Mouse (Mus musculus) midbrain, embryonic 14.5 days (tissue): ENCODE results near the gene Luc7l. TPM values are rescaled to one million over a fixed set of nuclear protein-coding genes. Genes with fewer than 3 reads are reported as not detected.
A peak's percentile ranks its signal among the peaks of the same experiment; 100 is the strongest.

ENCODE experiments used
- ATAC-seq: fragments of 200-750 bp; cut with Nextera tagmentation; 2 replicates; pipeline ENCODE4 v1.8.0; 2017; ENCODE audit warnings: moderate number of reproducible peaks, moderate library complexity; ENCODE audit not compliant: low FRiP score, low TSS enrichment
- DNase-seq: peaks from one replicate; pipeline ENCODE4 v3.0.0-alpha.2; 2015
- H3K27ac ChIP-seq: fragments of 300-500 bp; sonication (generic); replicated peaks from 2 replicates; pipeline ENCODE4 v1.5.1; 2014; ENCODE audit warnings: mild to moderate bottlenecking, low read depth, low read length, moderate library complexity
- H3K27me3 ChIP-seq: fragments of 300-500 bp; sonication (generic); 2 replicates; pipeline ENCODE4 v1.6.1; 2014; ENCODE audit warnings: low read length, control low read depth, mixed read lengths; ENCODE audit not compliant: control insufficient read depth, insufficient read depth
- H3K36me3 ChIP-seq: fragments of 300-500 bp; sonication (generic); 2 replicates; pipeline ENCODE4 v1.6.1; 2014; ENCODE audit warnings: low read length, control low read depth; ENCODE audit not compliant: control insufficient read depth, insufficient read depth
- H3K4me1 ChIP-seq: fragments of 300-500 bp; sonication (generic); 2 replicates; pipeline ENCODE4 v1.6.1; 2014; ENCODE audit warnings: mild to moderate bottlenecking, antibody characterized with exemption, low read length, control low read depth; ENCODE audit not compliant: control insufficient read depth, insufficient read depth
- H3K4me2 ChIP-seq: fragments of 300-500 bp; sonication (generic); 2 replicates; pipeline ENCODE4 v1.6.1; 2014; ENCODE audit warnings: mild to moderate bottlenecking, low read length, moderate library complexity
- H3K4me3 ChIP-seq: fragments of 300-500 bp; sonication (generic); replicated peaks from 2 replicates; pipeline ENCODE4 v1.5.1; 2014; ENCODE audit warnings: low read depth, low read length
- H3K9ac ChIP-seq: fragments of 300-500 bp; sonication (generic); replicated peaks from 2 replicates; pipeline ENCODE4 v1.6.1; 2014; ENCODE audit warnings: mild to moderate bottlenecking, low read length, moderate library complexity
- H3K9me3 ChIP-seq: fragments of 300-500 bp; sonication (generic); 2 replicates; pipeline ENCODE4 v1.6.1; 2016; ENCODE audit warnings: low read length, control low read depth, mixed read lengths; ENCODE audit not compliant: control insufficient read depth
- WGBS: fragments of 180-500 bp; shearing (Covaris S2); extraction: QIAGEN DNeasy Blood & Tissue Kit; methylation state at CpG from one replicate; pipeline ENCODE4 v1.1.7; 2014; 5-methylcytosine and 5-hydroxymethylcytosine counted together
- polyA plus RNA-seq: library from polyadenylated mRNA; unstranded; fragments of >200 nt; fragmentation: Nextera tagmentation; extraction: Ambion mirVana; gene quantifications from 2 replicates; pipeline ENCODE4 v1.2.1, GENCODE M21; 2014

The Luc7l gene
- polyA plus RNA-seq, 1 experiment from 2014 or later = 119 TPM

DNA sequence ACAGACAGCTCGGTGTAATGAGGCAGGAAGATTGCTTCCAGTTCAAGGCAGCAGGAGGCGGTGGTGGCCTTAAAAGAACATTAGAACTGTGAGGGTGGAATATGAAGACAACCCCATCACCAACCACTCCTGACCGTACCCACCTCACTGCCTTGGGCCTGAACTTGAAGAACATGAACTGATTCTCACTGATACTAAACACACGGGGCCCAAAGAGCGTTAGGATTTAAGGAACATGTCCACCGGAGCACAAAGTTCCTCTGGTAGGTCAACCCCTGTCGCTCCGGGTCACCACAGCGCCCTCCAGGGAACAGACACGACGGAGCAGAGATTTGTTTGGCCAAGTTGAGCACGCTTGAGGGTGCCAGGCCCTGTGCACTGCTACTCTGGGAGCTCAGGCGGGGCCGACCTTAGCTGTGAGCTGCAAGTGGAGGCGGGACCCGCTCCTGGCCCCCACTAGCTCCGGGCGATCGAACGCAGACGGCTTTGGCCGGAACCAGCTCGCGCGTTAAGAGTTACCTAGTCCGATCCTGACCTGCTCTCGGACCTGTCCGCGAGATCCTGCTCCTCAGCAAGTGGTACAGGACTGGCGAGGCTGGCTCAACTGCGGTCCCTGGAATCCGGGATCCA lies 9.1 kb upstream of the Luc7l start:
- Histone ChIP-seq H3K4me3 (peak overlapping the region; percentile 74), H3K4me1 (peaks cover 11% of the 10 kb centered on the region; the same call in 1 of the 2 replicates), H3K36me3 (no peaks in the 10 kb centered on the region), H3K9ac (peak overlapping the region; percentile 74), H3K27me3 (no peaks in the 10 kb centered on the region), H3K9me3 (no peaks in the 10 kb centered on the region), H3K4me2 (peak overlapping the region; percentile 92), H3K27ac (peak overlapping the region; percentile 68)
- ATAC-seq = peak; percentile 81
- under 1% methylated on average over 32 of the region's 32 CpGs for WGBS
- peak; percentile 64 for DNase-seq

DNA sequence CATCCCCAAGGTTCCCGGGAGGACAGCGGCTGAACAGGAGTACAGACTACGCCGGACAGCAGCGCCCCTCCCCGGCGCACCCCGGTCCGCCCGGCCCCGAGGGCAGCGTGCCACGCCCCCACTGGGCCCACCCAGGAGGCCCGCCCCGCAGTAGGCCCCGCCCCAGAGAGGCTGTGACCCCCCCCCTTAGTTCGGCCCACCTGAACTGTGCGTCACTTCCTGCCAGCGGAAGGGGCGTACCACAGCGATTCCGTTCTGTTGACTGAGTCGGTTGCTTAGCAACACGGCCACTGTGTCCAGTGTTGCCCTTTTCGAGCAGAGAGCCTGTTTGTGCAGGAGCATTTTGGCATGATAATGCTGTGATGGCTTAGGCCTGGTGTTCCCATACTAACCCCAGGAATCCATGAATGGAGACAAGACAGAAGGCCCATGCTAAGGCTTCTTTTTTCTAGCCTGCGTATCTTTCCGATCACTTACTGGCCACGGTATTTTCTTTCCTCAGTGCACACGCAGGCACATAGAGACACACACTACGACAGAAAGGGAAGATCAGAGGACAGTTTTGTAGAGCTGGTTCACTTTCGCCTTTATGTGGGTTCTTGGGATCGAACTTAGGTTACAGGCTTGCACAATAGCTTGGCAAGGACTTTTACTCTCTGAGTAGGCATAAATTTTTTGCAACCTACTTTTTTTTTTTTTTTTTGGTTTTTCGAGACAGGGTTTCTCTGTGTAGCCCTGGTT lies 8.4 kb upstream of the Luc7l start, which contains the start of gene Fam234a:
Fam234a (minus strand) TSS at position 142 of the 741 bp plus-strand sequence.
- Histone ChIP-seq H3K9me3 (no peaks in the 10 kb centered on the region), H3K27ac (peak within 1 kb of the TSS; percentile 68), H3K9ac (peak within 1 kb of the TSS; percentile 74), H3K4me2 (peak within 1 kb of the TSS; percentile 92), H3K4me1 (peaks cover 11% of the 10 kb centered on the region; the same call in 1 of the 2 replicates), H3K27me3 (no peaks in the 10 kb centered on the region), H3K4me3 (peak within 1 kb of the TSS; percentile 74), H3K36me3 (no peaks in the 10 kb centered on the region)
- peak; percentile 97 for ATAC-seq
- WGBS = 6% methylated on average over 32 of the region's 33 CpGs
- DNase-seq = peak; percentile 98

DNA sequence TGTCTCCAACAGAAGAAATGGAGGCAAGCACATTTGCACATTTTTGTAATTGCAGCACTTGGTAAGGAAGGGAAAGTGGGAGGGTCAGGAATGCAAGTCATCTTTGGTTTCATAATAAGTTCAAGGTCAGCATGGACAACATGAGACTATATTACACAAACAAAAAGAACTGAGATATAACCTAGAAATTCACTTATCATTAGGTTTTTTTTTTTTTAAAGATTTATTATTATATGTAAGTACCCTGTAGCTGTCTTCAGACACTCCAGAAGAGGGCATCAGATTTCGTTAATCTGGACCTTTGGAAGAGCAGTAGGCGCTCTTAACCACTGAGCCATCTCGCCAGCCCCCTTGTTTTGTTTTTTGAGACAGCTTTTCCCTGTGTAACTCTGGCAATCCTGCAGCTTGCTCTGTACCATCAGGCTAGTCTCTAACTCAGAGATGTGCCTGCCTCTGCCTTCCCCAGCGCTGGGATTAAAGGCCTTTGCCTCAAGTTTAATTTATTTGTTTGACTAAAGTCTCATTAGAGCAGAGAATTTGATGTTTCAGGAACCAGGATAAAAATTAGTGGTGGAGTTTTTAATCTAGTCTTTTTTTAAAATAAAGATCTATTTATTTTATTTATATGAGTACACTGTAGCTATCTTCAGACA lies 684 bp upstream of the Luc7l start:
- peaks cover 6% of the 10 kb centered on the region for H3K36me3 ChIP-seq
- H3K9ac ChIP-seq = peak overlapping the region; percentile 94; the same call in 1 of the 2 replicates
- 67% methylated on average over 4 of the region's 4 CpGs for WGBS
- peak overlapping the region; percentile 87 for H3K4me2 ChIP-seq
- peak overlapping the region; percentile 96 for H3K27ac ChIP-seq
- ATAC-seq = no peak
- no peak for DNase-seq
- peaks cover 10% of the 10 kb centered on the region; the same call in 1 of the 2 replicates for H3K4me1 ChIP-seq
- H3K27me3 ChIP-seq = no peaks in the 10 kb centered on the region
- peak overlapping the region; percentile 93 for H3K4me3 ChIP-seq
- H3K9me3 ChIP-seq = no peaks in the 10 kb centered on the region

DNA sequence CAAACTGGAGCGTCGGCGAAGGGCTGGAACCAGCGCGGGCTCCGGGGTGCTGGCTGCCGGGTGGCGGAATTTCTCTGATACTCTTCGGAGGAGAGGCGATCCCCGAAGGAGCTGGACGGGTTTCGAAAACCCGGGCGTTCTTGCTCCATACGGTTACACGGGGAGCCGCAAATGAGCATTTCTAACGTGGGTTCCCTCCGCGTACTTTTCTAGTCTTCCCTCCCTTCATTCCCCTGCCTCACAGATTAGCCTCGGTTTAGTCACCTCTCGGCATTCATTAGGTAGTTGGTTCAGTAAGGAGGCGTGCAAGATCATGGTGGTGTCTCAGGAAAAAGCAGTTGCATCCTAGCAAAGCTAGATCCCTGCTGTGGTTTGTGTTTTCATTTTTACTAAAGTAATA lies 703 bp downstream of the Luc7l start:
- Histone ChIP-seq H3K9me3 (no peaks in the 10 kb centered on the region), H3K4me1 (peaks cover 10% of the 10 kb centered on the region; the same call in 1 of the 2 replicates), H3K9ac (peak overlapping the region; percentile 94), H3K4me3 (peak overlapping the region; percentile 93), H3K27me3 (no peaks in the 10 kb centered on the region), H3K36me3 (peaks cover 19% of the 10 kb centered on the region), H3K4me2 (peak overlapping the region; percentile 87), H3K27ac (peak overlapping the region; percentile 96)
- WGBS = 0% methylated on average over 24 of the region's 24 CpGs
- ATAC-seq (no peak), DNase-seq (no peak)

DNA sequence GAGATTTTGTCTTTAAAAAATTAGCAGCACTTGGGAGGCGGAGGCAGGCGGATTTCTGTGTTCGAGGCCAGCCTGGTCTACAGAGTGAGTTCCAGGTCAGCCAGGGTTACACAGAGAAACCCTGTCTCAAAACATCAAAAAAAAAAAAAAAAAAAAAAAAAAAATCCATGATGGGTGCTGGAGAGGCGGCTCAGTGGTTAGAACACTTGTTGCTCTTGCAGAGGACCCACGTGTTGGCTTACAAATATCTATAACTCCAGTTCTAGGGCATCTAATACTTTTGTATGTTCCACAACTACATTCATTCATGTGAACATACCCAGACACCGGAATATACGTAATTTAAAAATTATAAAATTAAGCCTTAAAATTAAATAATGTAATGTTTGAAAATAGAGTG lies 2.6 kb downstream of the Luc7l start:
- H3K36me3 ChIP-seq = peaks cover 37% of the 10 kb centered on the region
- no peaks in the 10 kb centered on the region for H3K27me3 ChIP-seq
- H3K9ac ChIP-seq = no peak overlapping the region
- H3K27ac ChIP-seq = no peak overlapping the region
- 93% methylated on average over 7 of the region's 7 CpGs for WGBS
- DNase-seq (no peak), ATAC-seq (no peak)
- peaks cover 10% of the 10 kb centered on the region; the same call in 1 of the 2 replicates for H3K4me1 ChIP-seq
- no peak overlapping the region for H3K4me2 ChIP-seq
- H3K4me3 ChIP-seq = no peak overlapping the region
- no peaks in the 10 kb centered on the region for H3K9me3 ChIP-seq

DNA sequence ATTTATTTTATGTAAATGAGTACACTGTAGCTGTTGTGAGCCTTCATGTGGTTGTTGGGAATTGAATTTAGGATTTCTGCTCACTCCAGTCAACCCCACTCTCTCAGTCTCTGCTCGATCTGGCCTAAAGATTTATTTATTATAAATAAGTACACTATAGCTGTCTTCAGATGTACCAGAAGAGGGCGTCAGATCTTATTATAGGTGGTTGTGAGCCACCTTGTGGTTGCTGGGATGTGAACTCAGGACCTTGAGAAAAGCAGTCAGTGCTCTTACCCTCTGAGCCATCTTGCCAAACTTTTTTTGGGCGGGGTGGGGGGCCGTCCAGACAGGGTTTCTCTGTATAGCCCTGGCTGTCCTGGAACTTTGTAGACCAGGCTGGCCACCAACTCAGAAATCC lies 9.1 kb downstream of the Luc7l start:
- Histone ChIP-seq H3K4me1 (no peaks in the 10 kb centered on the region), H3K9ac (no peak overlapping the region), H3K9me3 (no peaks in the 10 kb centered on the region), H3K4me2 (no peak overlapping the region), H3K4me3 (no peak overlapping the region), H3K27me3 (no peaks in the 10 kb centered on the region), H3K36me3 (peaks cover 88% of the 10 kb centered on the region), H3K27ac (no peak overlapping the region)
- DNase-seq (peak; percentile 4), ATAC-seq (no peak)
- WGBS = 85% methylated on average over 4 of the region's 4 CpGs

DNA sequence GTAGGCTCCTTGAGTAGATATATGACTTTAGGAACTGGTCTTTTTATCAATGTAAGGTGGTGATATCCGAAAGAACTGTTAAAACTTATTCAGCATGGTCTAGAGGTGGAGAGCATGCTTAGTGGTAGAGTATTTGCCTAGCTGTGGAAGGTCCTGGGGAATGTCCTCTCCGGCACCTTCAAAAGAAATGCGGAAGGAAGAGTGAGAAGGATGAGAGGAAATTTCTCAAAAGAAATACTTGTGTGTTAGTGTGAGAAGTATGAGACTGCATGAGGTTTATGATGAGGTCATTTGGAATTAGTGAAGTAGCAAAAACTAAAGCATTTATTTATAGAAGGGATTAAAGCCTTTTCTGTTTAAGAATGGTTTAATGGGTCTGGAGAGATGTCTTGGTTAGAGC lies 9.7 kb downstream of the Luc7l start:
- Histone ChIP-seq H3K4me1 (no peaks in the 10 kb centered on the region), H3K9me3 (no peaks in the 10 kb centered on the region), H3K4me2 (no peak overlapping the region), H3K27ac (no peak overlapping the region), H3K36me3 (peaks cover 88% of the 10 kb centered on the region), H3K9ac (no peak overlapping the region), H3K27me3 (no peaks in the 10 kb centered on the region), H3K4me3 (no peak overlapping the region)
- ATAC-seq (no peak), DNase-seq (no peak)
- 97% methylated on average over 3 of the region's 3 CpGs for WGBS

DNA sequence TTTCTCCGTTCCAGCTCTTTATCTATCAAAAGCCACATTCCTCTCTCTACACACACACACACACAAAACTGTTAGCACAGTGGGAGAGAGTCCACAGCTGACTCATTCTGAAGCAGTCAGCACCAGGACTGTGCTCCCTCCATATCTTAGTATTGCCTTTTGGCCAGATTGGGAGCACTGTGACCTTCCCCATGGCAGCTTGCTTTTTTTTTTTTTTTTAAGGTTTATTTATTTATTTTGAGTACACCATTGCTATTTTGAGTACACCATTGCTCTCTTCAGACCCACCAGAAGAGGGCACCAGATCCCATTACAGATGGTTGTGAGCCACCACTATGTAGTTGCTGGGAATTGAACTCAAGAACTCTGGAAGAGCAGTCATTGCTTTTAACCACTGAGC lies 16.2 kb downstream of the Luc7l start:
- ATAC-seq (no peak), DNase-seq (no peak)
- Histone ChIP-seq H3K4me3 (no peak overlapping the region), H3K9ac (no peak overlapping the region), H3K4me1 (no peaks in the 10 kb centered on the region), H3K4me2 (no peak overlapping the region), H3K36me3 (peaks cover 81% of the 10 kb centered on the region), H3K27me3 (no peaks in the 10 kb centered on the region), H3K27ac (no peak overlapping the region), H3K9me3 (no peaks in the 10 kb centered on the region)
- 82% methylated on average over 1 of the region's 1 CpGs for WGBS
